Mouse (Mus musculus): ENCODE data around the gene Mmel1. TPM values are rescaled to one million over a fixed set of nuclear protein-coding genes. Genes with fewer than 3 reads are reported as not detected.

Gene Mmel1
- polyA plus RNA-seq, 3 experiments from 2014 or later, result not detected

DNA sequence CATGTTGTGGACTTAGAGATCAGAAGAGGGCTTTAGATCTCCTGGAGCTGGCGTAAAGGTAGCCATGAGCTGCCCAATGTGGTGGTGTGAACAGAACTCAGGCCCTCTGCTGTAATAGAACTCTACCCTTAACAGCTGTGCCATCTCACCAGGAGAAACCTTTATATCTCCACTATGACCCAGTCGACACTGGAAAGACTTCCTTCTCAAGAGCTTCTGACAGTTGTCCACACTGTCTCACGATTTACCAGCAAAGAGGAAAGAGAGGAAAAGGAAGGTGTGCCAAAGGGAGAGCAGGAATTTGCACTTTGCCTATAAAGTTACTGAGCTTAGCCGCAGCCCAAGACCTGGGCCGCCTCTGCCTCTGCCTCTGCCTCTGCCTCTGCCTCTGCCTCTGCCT lies 72.4 kb downstream of the Mmel1 start:
- ATAC-seq, result no peak

DNA sequence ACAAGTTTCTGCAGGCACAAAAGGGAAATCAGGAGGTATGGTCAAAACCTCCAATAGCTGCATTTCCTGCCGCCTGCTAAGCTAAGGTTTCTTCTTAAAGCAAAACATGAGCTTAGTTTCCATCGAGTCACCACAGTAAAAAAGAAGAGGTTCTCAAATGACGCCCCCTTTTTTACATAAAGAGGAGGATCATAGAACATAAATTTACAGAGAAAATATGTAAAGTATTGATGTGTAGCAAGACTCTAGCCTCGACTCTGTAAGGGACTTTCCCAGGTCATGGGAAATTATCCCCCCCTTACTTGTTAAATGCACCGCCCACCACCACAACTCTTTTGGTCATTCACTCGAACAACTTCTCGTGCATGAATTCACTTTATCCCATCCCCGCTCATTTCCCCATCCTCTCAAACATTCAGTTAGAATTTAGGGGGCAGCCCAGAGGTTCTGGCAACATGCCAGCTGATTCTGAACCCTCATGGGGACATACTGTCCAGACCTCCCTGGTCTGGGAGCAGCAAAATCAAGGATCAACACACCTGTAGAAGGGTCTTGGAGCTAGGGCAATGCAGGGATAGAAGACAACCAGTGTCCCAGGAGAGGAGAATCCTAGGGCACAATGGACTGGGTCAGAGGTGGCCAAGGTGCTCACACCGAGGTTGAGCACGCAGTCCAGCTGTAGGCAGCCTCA lies 73.4 kb downstream of the Mmel1 start:
- peak; percentile 72 for ATAC-seq

DNA sequence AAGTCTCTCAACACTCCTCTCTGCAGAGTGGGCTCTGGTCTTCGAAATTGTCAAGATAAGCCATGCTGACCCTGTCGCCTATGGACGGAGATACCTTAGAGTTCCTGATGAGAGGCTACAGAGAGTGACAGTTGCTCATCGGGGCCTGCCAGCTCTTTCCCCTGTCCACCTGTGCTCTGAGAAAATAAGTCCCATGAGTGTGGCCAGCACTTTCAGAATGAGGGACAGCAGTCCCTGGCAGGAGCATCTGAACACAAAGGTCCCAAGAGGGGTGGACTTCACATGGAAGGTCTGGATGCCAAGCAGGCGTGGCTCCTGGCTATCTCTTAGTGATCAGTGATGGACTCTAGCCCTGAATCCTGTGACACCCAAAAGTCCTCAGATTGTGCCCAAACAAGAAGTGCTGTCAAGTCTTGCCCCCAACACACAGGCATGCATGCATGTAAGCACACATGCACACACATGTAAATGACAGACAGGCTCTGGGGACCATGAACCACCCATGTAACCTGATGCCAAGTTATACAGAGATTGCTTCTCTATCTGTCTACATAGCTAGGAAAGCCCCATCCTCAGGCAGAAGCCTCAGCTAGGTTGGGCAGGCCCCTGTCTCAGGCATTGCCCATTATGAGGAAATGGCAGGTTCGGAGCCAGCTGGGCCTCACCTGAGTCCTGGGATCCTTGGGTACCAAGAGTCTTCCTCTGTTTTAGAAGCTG lies 74.1 kb downstream of the Mmel1 start:
- ATAC-seq, result peak; percentile 8

DNA sequence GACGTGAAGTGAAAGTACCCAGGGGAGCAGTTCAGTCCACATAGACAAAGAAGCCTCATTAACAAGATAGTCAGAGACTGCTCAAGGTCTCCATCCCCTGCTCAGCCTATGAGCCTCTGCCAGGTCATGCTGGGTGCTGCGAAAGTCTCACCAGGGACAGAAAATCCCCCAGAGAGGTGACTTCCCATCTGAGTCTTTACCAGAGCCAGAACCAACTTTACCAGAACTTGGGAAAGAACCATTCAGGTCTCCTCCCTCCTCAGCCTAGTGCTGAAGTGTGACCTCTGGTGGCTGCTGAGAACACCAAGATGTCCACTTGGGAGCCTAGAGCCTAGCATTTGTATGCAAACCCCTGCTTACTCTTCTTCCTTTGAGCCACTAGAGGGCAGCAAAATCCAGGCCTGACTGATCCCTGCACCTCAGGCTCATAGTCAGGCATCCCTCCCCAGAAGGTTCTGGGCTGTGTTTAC lies 74.8 kb downstream of the Mmel1 start:
- peak; percentile 63 for ATAC-seq

Other genes with a start within 250 kb of the Mmel1 start
- gene Prdm16, start 232.7 kb upstream of the Mmel1 start, polyA plus RNA-seq (2017; shearing (Covaris generic)), result 1 to 10 TPM in 1 of 3 experiments, under 1 TPM in 2; 0.58 to 5.2 (median 0.91) TPM
- gene Actrt2, start 201.7 kb upstream of the Mmel1 start, polyA plus RNA-seq (2017; shearing (Covaris generic)), result not detected
- not detected for gene Ttc34, start 32.1 kb upstream of the Mmel1 start, polyA plus RNA-seq (2017; shearing (Covaris generic))
- gene Fam213b, start 29.6 kb downstream of the Mmel1 start, polyA plus RNA-seq (2017; shearing (Covaris generic)), result 10 to 100 TPM in 2 of 3 experiments, 1 to 10 TPM in 1; 2.8 to 17.4 (median 15.1) TPM
- 100 to 1,000 TPM in 2 of 3 experiments, 10 to 100 TPM in 1; 10.2 to 157 (median 117) TPM for gene Tnfrsf14, start 59.0 kb downstream of the Mmel1 start, polyA plus RNA-seq (2017; shearing (Covaris generic))
- 1 to 10 TPM in 2 of 3 experiments, not detected in 1; 1.2 to 1.3 TPM for gene Hes5, start 91.3 kb downstream of the Mmel1 start, polyA plus RNA-seq (2017; shearing (Covaris generic))
- 10 to 100 TPM; 22.1 to 59.6 (median 49.1) TPM for gene Pank4, start 94.5 kb downstream of the Mmel1 start, polyA plus RNA-seq (2017; shearing (Covaris generic))
- not detected for gene Plch2, start 187.2 kb downstream of the Mmel1 start, polyA plus RNA-seq (2017; shearing (Covaris generic))
- 1 to 10 TPM; 5.8 to 8.7 (median 7.2) TPM for gene Pex10, start 197.4 kb downstream of the Mmel1 start, polyA plus RNA-seq (2017; shearing (Covaris generic))
- 100 to 1,000 TPM; 101 to 140 (median 102) TPM for gene Rer1, start 216.8 kb downstream of the Mmel1 start, polyA plus RNA-seq (2017; shearing (Covaris generic))
- gene Morn1, start 217.0 kb downstream of the Mmel1 start, polyA plus RNA-seq (2017; shearing (Covaris generic)), result 1 to 10 TPM in 2 of 3 experiments, under 1 TPM in 1; 0.79 to 2.1 (median 1.7) TPM

Data from inflammation-experienced regulatory T-cells, adult 6 months (primary cell).